Mouse (Mus musculus) olfactory bulb, adult 2 months (tissue): ENCODE measurements around the gene Tmbim7.

Experiments
- CTCF ChIP-seq: fragments of 200-500 bp; IDR thresholded peaks from 2 replicates; pipeline ENCODE4 v1.5.1; 2012; ENCODE audit warnings: low read depth, mild to moderate bottlenecking, low read length, moderate library complexity; ENCODE audit not compliant: insufficient read depth
- POLR2A ChIP-seq: fragments of 200-500 bp; IDR thresholded peaks from 2 replicates; pipeline ENCODE4 v1.6.1; 2012; ENCODE audit warnings: mild to moderate bottlenecking, low read depth, low read length, moderate library complexity; ENCODE audit not compliant: insufficient read depth

GRCm38 (mm10) chr5:3669938-3670554 lies 19.1 kb downstream of the Tmbim7 start:
- TF ChIP-seq CTCF = no peak
- no peak for TF ChIP-seq POLR2A
